Mouse (Mus musculus): ENCODE measurements around the gene Krtap11-1. TPM values are rescaled to one million over a fixed set of nuclear protein-coding genes. Genes with fewer than 3 reads are reported as not detected.

Gene Krtap11-1
- total RNA-seq, 2 experiments from 2014 or later, result not detected

Other genes starting within 250 kb of the Krtap11-1 start
- not detected for gene Krtap21-1, start 167.3 kb downstream of the Krtap11-1 start, total RNA-seq (2021)
- gene Krtap6-2, start 151.1 kb downstream of the Krtap11-1 start, total RNA-seq (2021), result not detected
- gene Krtap8-1, start 83.2 kb downstream of the Krtap11-1 start, total RNA-seq (2021), result not detected
- not detected for gene Krtap7-1, start 62.9 kb downstream of the Krtap11-1 start, total RNA-seq (2021)